Mouse (Mus musculus) heart, adult 8-10 months (tissue): ENCODE measurements around the gene Olig1. TPM values are rescaled to one million over a fixed set of nuclear protein-coding genes. Genes with fewer than 3 reads are reported as not detected.

Experiments used
- DNase-seq: peaks from one replicate; pipeline ENCODE4 v3.0.0; 2022; ENCODE audit warnings: low spot score
- total RNA-seq, 4 experiments: library from RNA; stranded (reverse); gene quantifications; 2 replicates each; pipeline ENCODE4 v1.2.4; 2022

Gene Olig1
- total RNA-seq, 4 experiments from 2014 or later = not detected

DNA sequence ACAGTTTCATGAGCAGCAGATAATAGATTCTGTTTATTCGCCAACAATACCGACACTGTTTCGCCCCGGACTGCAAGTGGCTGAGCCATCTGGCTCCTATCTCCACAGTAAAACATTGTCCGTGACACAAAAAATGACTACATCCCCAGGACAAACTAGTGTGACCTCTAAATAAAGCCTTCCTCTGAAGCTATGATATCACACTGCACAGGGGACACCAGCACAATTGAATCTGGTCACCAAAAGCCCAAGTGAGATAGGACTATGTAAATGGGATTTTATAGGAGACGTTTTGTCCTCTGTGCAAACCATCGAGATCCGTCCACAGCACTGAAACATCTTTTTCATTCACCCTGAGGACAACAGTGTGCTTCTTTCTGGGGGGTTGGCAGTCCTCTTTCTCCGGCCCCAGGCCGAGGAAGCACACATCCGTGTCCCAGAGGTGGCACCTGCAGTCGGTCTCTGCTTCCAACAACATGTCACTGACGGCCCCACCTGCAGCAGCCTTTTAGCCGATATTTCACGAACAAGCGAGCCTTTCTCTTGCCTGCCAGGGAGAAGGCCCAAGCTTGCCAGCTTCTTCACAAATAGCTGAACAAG lies 36.0 kb downstream of the Olig1 start:
- DNase-seq = no peak

DNA sequence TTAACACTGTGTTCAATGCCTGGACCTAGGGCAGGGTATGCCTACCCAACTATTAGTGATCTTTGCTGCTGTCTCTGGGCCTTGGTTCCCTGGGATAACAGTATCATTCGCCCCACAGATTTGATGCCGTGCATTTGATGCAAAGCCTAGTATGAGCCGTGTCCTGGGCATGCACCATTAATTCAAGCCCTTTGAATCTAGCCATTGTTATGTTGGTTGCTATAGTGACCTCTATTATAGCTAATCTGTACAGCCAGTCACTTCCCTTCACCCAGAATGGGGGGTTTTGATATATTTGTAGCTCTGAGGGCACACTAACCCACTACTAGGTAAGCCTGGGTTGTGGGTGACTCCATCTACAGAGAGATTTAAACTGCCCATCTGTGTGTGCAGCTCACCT lies 40.3 kb downstream of the Olig1 start:
- DNase-seq = no peak

DNA sequence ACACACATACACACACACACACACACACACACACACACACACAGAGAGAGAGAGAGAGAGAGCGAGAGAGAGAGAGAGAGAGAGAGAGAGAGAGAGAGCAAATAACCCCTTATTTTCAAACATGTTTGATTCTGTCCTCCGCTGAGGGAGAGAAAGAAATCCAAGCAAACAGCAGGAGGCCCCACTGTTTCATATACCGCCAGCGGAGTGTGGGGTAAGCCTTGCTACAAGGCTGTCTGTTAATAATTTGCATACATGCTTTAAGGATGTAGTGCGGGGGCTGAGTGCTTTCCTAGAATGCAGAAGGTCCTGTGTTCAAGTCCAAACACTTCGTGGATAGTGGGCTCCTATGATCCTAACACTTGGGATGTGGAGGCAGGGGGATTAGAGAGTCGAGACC lies 43.3 kb downstream of the Olig1 start:
- no peak for DNase-seq

DNA sequence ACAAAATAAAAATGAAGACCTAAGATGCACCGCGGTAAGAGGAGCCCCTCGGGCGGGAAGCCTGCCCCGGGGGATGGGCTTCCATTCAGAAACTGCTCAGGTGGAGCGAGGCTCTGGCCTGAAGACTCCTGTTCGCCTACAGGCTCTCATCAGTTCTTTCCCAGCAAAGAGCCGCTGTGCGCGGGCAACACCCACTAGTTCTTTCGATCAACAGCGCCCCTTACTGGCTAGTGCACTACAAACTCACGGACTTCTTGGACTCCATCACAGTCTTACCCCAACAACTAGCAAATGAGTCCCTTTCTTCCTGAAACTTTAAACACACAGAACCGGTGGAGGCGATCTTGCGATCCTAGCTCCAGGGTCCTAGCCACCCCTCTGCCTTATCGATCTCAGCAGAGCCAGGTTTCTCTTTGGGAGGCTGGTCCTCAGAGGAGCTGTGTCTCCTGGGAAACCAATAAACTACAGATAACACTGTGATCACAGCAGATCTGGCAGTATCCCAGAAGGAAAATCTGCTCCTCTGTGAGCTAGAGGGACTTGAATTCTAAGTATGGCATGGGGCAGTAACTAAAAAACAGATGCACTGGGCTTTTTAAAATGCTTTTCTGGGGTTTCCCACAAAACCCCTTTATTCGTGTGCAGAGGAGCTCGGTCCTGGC lies 44.7 kb downstream of the Olig1 start:
- DNase-seq = peak; percentile 44

DNA sequence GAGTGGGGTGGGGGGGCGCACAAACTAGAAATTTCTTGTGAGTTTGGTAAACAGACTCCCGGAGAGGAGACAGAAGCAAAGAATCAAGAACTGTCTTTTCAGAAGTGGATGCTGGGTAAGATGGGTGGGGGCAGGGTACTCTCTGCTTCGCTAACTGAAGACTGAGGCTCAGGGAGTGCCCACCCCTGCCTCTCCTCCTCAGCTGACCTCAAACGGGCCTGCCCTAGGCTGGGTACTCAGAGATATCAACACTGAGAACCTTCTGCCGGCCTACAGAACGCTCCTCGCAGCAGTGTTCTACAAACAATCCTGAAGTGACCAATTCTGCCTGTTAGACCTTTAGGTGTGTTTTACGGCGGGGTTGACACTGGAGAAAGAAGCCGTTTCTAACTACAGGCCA lies 50.6 kb downstream of the Olig1 start:
- no peak for DNase-seq

DNA sequence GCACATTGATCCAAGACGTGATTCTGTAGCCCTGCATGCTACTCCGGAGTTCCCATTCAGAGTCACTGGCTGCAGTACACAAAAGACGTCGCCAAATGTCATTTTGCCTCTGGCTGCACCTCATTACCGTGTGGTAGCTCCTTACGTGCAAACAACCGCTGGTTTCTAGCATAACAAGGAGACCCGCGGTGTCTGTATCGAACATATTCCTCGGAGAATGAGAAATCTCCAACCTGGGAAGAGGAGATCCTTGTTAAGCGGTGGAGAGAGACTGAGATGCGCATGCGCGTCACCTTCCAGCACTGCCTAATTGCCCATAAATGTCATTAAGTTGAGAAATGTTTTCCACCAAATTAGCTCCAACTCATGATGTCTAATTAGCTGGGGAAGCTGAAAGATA lies 51.0 kb downstream of the Olig1 start:
- no peak for DNase-seq

Other genes with a start within 250 kb of the Olig1 start
- gene Paxbp1, start 225.2 kb upstream of the Olig1 start, total RNA-seq = 10 to 100 TPM in 3 of 4 experiments, 1 to 10 TPM in 1; 8.1 to 18.6 (median 12.5) TPM
- gene 4932438H23Rik, start 174.7 kb upstream of the Olig1 start, total RNA-seq = under 1 TPM in 3 of 4 experiments, not detected in 1; 0.11 to 0.16 (median 0.14) TPM
- gene Olig2, start 44.3 kb upstream of the Olig1 start, total RNA-seq = not detected
- gene Ifnar2, start 103.0 kb downstream of the Olig1 start, total RNA-seq = 10 to 100 TPM; 27.6 to 35.3 (median 32.6) TPM
- not detected for gene Gm21970, start 121.9 kb downstream of the Olig1 start, total RNA-seq
- gene Il10rb, start 136.4 kb downstream of the Olig1 start, total RNA-seq = 100 to 1,000 TPM; 116 to 131 (median 129) TPM
- 10 to 100 TPM; 18.7 to 28.6 (median 22.0) TPM for gene Ifnar1, start 215.5 kb downstream of the Olig1 start, total RNA-seq